Mouse (Mus musculus) left cerebral cortex, adult 8-10 months (tissue): ENCODE measurements around the gene Ak3. TPM values are rescaled to one million over a fixed set of nuclear protein-coding genes. Genes with fewer than 3 reads are reported as not detected.
"Not testable (repeated sequence)": the region's sequence is repeated elsewhere in the genome, so short reads cannot be mapped to it uniquely, and the experiment has no call there.

Experiments used
- DNase-seq, 2 experiments: peaks; one replicate each; pipeline ENCODE4 v3.0.0; 2022; ENCODE audit warnings: low spot score in 2 of 2
- total RNA-seq, 4 experiments: library from RNA; stranded (reverse); gene quantifications; 2 replicates each; pipeline ENCODE4 v1.2.4; 2022

Ak3 gene
- total RNA-seq, 4 experiments from 2014 or later: 51.7 to 57.6 (median 54.8) TPM

DNA sequence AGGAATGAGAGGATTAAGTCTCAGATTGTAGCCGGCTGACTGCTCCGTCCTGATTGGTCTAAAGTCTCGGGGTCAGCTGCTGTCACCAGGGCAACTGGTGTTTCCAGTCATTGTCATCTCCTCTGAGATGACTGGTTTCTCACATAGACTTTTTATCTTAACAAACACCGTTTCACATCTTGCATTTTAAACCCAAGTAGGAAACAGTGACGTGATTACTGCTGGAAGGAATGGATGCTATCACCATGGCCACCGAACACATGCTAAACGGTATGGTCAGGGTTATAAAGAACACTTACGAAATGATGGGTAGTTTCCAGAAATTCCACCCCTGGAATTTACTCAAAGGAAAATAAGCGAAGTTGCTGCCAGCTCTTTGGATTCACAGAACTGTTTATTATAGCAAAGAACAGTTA is 3.4 kb downstream of the Ak3 start:
- DNase-seq: no peak

DNA sequence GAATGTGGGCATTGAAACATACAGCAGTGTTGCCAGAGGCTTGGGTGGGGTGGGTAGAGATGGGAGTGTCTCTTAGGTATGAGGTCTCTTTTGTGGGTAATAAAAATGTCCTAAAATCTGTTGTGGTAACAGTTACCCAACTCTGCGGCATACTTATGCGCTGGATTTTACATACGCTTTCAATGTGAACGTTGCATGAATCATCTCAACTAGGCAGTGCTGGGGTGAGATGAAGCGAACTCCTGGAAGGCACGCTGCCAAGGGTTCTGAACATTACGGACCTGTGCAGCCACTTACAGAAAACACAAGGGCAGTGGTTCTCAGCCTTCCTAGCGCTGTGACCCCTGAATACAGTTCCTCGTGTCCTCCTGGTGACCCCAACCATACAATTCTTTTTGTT is 5.1 kb downstream of the Ak3 start:
- no peak for DNase-seq

DNA sequence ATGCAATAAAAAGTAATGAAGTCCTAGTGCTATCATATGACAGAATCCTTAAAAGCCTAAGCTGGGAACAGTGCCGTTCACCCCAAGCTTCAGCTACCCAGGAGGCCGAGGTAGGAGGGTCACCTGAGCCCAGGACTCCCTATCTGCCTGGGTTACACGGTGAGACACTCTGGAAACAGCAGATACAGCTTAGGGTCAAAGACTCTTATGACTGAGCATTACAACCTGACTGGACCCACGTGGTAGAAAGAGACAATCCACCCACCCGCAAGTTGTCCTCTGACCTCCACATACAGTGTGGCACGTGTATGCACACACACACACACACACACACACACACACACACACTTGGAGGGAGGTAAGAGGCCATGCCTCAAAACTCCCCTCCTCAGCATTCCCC is 5.6 kb downstream of the Ak3 start:
- no peak for DNase-seq

DNA sequence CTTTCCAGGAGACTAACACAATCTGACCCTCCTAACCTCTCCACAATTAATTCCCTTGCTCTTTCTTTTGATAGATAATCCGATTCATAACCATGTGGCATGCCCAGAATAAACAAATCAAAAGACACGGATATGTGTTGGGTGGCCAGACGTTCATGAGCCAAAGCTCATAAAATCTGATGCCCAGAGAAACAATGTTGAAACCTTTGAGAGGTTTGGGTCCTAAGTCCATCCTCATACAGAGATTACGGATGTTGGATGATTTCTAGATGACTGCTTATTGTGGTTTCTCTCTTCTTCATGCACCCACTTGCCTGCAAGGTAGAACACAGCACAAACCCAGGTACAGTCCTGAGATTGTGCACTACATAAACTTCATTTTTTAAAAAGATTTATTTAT is 7.6 kb downstream of the Ak3 start:
- no peak for DNase-seq

DNA sequence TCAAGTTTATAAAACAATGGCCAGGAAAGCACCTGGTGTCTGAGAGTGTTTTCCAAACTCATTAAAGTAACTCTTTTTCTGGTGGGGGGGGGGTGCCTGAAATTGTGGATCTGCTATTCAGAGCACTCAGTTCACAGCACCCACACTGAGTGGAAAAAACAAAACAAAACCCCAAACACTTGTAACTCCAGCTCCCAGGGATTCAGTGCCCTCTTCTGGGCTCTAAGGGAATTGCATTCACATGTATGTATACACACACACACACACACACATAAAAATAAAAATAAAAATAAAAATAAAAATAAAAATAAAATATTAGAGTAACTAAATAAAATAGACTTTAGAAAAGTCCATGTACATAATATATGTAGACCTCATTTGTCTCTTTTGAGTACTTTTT is 8.4 kb downstream of the Ak3 start:
- no peak for DNase-seq

- no peak for DNase-seq
Observed at GRCm38 (mm10) chr19:29037541-29037940, 10.2 kb downstream of the Ak3 start.

DNA sequence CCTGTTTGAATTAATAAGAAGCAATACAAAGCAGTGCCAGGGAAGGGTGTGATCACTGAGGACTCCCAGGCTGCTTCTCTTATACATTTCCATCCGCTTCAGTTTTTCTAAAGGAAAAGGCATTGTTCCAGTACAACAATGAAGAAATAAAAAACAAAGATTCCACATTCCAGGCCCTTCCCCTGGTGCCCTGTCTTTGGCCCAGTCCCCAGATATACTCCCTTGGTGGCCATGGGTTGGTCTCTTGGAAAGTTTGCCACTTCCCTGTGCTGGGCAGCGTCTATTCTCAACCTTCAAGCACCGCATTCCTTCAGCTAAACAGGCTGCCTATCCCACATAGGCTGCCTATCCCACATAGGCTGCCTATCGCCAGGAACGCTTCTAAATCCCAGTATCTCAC is 10.7 kb downstream of the Ak3 start:
- no peak for DNase-seq

DNA sequence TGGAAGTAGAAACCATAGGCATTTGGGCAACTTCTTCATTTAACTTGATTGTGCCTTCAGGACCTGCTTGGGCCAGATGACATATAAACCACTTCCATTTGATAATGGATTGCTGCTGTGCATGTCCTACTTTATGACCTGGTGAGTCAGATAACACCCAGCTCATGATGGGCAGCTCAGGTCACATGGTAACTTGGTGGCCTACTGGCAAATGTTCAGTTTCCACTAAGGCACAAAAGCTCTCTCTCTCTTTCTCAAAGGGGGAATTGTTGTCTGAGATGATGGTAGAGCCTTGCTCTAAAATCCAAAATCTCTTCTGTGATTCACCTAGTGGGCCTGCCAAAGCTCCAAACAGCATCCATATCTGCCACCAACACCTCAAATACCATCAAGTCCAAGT is 15.1 kb downstream of the Ak3 start:
- no peak for DNase-seq

DNA sequence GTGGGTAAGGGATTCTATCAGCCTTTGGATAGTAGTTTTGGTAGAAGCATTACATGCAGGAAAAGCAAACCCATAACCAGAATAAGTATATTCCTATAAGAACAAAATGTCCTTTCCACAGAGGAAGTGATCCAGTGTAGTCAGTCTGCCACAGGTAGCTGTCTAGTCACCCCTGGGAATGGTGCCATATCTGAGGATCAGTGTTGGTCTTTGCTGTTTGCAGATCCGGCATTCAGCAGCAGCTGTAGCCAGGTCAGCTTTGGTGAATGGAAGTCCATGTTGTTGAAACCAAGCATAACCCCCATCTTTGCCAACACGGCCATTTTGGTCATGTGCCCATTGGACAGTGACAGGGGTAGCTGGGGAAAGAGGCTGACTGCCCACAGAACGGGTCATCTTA is 16.0 kb downstream of the Ak3 start:
- DNase-seq: no peak

DNA sequence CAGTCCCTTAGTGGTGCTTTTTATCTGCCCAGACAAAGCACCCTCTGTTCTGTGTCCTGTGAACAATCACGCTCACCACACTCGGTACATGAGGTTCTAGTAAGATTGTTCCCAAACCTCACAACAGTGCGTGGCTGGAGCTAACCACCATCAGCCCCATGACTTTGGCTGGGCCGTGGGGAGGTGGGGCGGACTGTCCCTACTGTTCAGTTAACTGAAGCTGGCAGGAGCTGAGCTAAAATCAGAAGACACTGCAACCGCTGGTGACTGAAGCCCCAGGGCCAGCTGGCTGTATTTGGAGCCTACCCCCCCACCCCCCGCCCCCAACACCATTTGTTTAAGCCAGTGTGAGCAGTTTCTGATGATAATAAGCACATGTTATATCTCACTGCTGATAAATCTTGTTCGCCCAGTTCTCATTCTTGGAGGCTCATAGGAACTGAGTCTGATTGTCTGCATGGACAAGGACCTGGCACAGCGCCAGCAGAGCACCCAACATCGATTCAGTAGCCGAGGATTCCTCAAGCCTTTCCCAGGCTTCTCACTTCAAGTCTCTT is 23.3 kb downstream of the Ak3 start:
- peak; percentile 39 to 55 for DNase-seq

GRCm38 (mm10) chr19:29021754-29022345 is 25.9 kb downstream of the Ak3 start:
- DNase-seq: no peak

- DNase-seq: no peak
Observed at GRCm38 (mm10) chr19:29019647-29020046, 28.1 kb downstream of the Ak3 start.

DNA sequence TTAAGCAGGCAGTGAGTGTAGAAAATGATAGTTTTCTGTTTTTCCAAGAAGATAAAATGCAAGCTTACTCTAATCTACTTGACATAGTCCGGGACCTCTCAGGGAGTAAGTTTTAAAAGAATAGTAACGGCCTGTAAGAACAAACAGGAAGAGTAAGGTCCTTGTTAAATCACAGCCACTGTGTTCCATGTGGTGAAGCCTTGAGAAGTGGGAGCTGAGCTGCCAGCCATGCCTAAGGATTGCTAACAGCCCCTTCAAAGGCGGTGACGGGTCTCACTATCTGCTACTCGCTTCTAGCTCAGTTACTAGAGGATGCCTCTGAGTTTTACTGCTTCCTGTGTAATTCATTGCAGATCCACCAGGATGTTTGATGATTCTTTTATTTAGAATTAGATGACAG is 31.0 kb downstream of the Ak3 start:
- no peak for DNase-seq

GRCm38 (mm10) chr19:29016204-29016765 is 31.5 kb downstream of the Ak3 start:
- DNase-seq: no peak

GRCm38 (mm10) chr19:29015410-29016203 is 32.2 kb downstream of the Ak3 start:
- DNase-seq: no peak

DNA sequence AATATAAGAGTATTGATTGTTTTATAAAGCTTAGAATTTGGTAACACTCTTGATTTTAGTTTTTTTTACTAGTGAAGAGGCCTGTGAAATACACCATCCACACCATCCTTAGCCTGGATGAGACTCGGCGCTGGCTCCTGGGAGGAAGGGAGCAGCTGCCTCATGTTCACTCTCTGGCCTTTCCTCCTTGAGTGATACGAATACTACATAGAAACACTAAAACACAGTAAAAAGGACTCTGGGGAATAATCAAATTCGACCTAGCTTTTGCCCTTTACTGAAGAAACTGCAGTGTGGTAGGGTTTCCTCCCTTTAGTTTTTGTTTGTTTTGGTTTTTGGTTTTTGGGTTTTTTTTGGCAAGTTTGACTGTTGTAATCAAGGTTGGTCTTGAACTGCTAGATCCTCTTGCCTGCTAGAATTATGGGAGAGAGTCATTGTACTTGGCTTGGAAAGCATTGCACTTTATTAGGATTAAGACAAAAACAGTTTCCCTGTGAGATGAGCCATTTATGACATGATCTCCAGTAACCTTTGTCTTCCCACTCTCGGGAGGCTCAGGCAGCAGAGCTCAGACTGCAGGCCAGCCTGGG is 33.2 kb downstream of the Ak3 start:
- DNase-seq: no peak

- DNase-seq: no peak
Observed at GRCm38 (mm10) chr19:29011355-29011990, 36.3 kb downstream of the Ak3 start.

GRCm38 (mm10) chr19:29009046-29009445 is 38.7 kb downstream of the Ak3 start:
- DNase-seq: no peak

GRCm38 (mm10) chr19:29008069-29008706 is 39.6 kb downstream of the Ak3 start:
- no peak for DNase-seq

GRCm38 (mm10) chr19:29000321-29000720 is 47.4 kb downstream of the Ak3 start:
- not testable (repeated sequence) for DNase-seq

DNA sequence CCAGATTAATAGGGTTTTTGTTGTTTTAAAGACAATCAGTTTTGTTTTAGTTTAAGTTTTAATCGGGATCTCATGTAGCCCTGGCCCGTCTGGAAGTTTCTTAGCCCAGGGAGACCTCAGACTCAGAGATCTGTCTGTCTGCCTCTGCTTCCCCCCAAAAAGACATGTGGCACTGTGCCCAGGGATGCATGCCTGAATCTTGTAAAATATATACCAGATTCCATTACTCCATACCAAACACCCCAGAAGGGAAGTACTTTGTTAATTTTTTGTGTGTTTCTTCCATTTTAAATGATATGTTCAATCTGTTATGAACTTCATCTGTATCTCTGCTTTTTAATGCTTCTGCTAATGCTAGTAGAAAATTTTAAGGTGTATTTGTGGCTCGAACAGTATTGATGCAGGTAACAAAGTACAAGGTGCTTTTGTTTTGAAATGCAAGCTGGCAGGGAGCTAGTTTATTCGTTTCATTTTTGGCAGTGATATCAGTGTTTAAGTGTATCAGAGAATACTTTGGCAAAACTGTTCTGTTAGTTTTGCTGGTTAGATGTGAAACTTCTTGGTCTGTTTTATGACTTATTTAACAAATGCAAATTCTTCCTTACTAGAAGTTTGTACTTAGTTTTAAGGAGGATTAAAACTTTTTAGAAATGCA is 49.7 kb downstream of the Ak3 start:
- DNase-seq: no peak
